In the genomic region with DNA sequence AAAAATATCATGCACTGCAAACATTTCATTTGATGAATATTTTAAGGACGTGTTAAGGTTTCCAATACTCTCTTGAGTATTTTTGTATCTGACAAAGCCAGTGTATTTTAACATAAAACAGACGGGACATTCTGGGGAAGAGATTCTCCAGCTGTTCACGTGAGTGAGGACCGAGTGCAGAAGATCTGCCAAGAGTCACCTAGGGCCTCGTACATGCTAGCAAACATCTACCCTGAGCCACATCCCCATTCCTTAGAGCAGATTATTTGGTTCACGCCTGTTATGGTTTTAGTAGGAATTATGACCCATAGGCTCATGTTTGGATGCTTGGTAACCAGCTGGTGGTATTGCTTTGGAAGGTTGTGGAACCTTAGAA, we compare ENCODE assay signal across 13 mouse cellular contexts.
"Had no signal": no experiment of that assay in that cellular context is flagged by ENCODE, and none has a peak within 500 bp of the region (broad histone marks: within the 10 kb centered on the region; RNA-seq: fewer than 3 reads in every experiment).

No protein-coding gene starts in this region.

- H3K36me3 ChIP-seq: limb, embryonic 12.5 days; liver, embryonic 13.5 days; midbrain, embryonic 13.5 days; neural tube, embryonic 12.5 days had no signal

- H3K4me1 ChIP-seq: limb, embryonic 12.5 days; liver, embryonic 13.5 days; midbrain, embryonic 13.5 days; neural tube, embryonic 12.5 days had no signal

- H3K9ac ChIP-seq: limb, embryonic 12.5 days; liver, embryonic 13.5 days; liver, postnatal 0 days; midbrain, embryonic 13.5 days; neural tube, embryonic 12.5 days had no signal

- H3K9me3 ChIP-seq: limb, embryonic 12.5 days; liver, embryonic 13.5 days; midbrain, embryonic 13.5 days; neural tube, embryonic 12.5 days had no signal

- H3K27ac ChIP-seq: layer of hippocampus, adult 2 months; limb, embryonic 12.5 days; liver, embryonic 13.5 days; midbrain, embryonic 13.5 days; neural tube, embryonic 12.5 days had no signal

- ATAC-seq: liver, postnatal 0 days; lung, postnatal 0 days; midbrain, embryonic 13.5 days had no signal

- H3K27me3 ChIP-seq: limb, embryonic 12.5 days; liver, embryonic 13.5 days; midbrain, embryonic 13.5 days; neural tube, embryonic 12.5 days had no signal

- H3K4me2 ChIP-seq: limb, embryonic 12.5 days; liver, embryonic 13.5 days; midbrain, embryonic 13.5 days; neural tube, embryonic 12.5 days had no signal

- H3K4me3 ChIP-seq: layer of hippocampus, adult 2 months; limb, embryonic 12.5 days; liver, embryonic 13.5 days; midbrain, embryonic 13.5 days; myocyte; neural tube, embryonic 12.5 days had no signal

- DNase-seq: kidney, adult 2 months; kidney, postnatal 4 days; liver; liver, embryonic 13.5 days; liver, postnatal 0 days; lung, postnatal 36 days; thymus, postnatal 4 days had no signal
